Mouse (Mus musculus) neural tube, embryonic 12.5 days (tissue): Measurements from ENCODE around the gene Hoxd1. TPM values are rescaled to one million over a fixed set of nuclear protein-coding genes. Genes with fewer than 3 reads are reported as not detected.
A peak's percentile ranks its signal among the peaks of the same experiment; 100 is the strongest.

Source experiments
- ATAC-seq: fragments of 200-750 bp; cut with Nextera tagmentation; 2 replicates; pipeline ENCODE4 v1.8.0; 2017; ENCODE audit warnings: low read depth, mild to moderate bottlenecking, moderate TSS enrichment, moderate library complexity; ENCODE audit not compliant: low FRiP score
- H3K27ac ChIP-seq: fragments of 300-500 bp; sonication (generic); 2 replicates; pipeline ENCODE4 v1.5.1; 2016
- H3K27me3 ChIP-seq: fragments of 300-500 bp; sonication (generic); replicated peaks from 2 replicates; pipeline ENCODE4 v1.6.1; 2016; ENCODE audit warnings: mild to moderate bottlenecking
- H3K36me3 ChIP-seq: fragments of 300-500 bp; sonication (generic); 2 replicates; pipeline ENCODE4 v1.6.1; 2016; ENCODE audit warnings: mild to moderate bottlenecking
- H3K4me1 ChIP-seq: fragments of 300-500 bp; sonication (generic); 2 replicates; pipeline ENCODE4 v1.6.1; 2016
- H3K4me2 ChIP-seq: fragments of 300-500 bp; sonication (generic); replicated peaks from 2 replicates; pipeline ENCODE4 v1.6.1; 2016; ENCODE audit warnings: mild to moderate bottlenecking
- H3K4me3 ChIP-seq: fragments of 300-500 bp; sonication (generic); 2 replicates; pipeline ENCODE4 v1.5.1; 2016
- H3K9ac ChIP-seq: fragments of 300-500 bp; sonication (generic); 2 replicates; pipeline ENCODE4 v1.6.1; 2016; ENCODE audit warnings: mild to moderate bottlenecking
- H3K9me3 ChIP-seq: fragments of 300-500 bp; sonication (generic); 2 replicates; pipeline ENCODE4 v1.6.1; 2016; ENCODE audit warnings: mild to moderate bottlenecking
- WGBS: fragments of 180-500 bp; shearing (Covaris S2); methylation state at CpG from one replicate; pipeline ENCODE4 v1.1.7; 2016; 5-methylcytosine and 5-hydroxymethylcytosine counted together
- polyA plus RNA-seq: library from polyadenylated mRNA; unstranded; fragments of >200 nt; fragmentation: Nextera tagmentation; extraction: Ambion mirVana; gene quantifications from 2 replicates; pipeline ENCODE4 v1.2.1, GENCODE M21; 2016

Hoxd1 gene
- polyA plus RNA-seq, 1 experiment from 2014 or later = 6.8 TPM

DNA sequence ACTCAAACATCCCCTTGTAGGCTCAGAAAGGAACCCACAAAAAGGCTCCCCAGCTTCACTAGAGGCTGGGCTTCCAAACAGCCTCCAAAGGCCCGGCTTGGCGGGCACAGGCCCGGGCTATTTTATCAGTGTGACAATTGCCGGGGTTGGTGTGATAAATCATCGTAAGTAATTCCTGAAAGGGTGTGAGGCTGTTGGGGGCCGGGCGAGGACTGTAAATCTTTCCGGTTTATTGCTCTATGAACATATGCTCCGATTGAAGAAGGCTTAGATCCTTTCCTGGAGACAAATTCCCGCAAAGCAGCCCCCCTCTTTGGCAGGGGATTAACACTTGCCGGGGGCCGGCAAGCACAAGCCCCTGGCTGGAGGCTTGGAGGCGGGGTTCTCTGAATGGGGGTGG, 28.3 kb upstream of the Hoxd1 start:
- peak overlapping the region; percentile 99 for H3K27ac ChIP-seq
- H3K27me3 ChIP-seq = no peaks in the 10 kb centered on the region
- H3K4me2 ChIP-seq = peak overlapping the region; percentile 96
- peak; percentile 55 for ATAC-seq
- peak overlapping the region; percentile 92 for H3K9ac ChIP-seq
- peaks cover 18% of the 10 kb centered on the region for H3K36me3 ChIP-seq
- WGBS = 2% methylated on average over 13 of the region's 13 CpGs
- peaks cover 90% of the 10 kb centered on the region for H3K4me1 ChIP-seq
- no peaks in the 10 kb centered on the region for H3K9me3 ChIP-seq
- peak overlapping the region; percentile 47 for H3K4me3 ChIP-seq

DNA sequence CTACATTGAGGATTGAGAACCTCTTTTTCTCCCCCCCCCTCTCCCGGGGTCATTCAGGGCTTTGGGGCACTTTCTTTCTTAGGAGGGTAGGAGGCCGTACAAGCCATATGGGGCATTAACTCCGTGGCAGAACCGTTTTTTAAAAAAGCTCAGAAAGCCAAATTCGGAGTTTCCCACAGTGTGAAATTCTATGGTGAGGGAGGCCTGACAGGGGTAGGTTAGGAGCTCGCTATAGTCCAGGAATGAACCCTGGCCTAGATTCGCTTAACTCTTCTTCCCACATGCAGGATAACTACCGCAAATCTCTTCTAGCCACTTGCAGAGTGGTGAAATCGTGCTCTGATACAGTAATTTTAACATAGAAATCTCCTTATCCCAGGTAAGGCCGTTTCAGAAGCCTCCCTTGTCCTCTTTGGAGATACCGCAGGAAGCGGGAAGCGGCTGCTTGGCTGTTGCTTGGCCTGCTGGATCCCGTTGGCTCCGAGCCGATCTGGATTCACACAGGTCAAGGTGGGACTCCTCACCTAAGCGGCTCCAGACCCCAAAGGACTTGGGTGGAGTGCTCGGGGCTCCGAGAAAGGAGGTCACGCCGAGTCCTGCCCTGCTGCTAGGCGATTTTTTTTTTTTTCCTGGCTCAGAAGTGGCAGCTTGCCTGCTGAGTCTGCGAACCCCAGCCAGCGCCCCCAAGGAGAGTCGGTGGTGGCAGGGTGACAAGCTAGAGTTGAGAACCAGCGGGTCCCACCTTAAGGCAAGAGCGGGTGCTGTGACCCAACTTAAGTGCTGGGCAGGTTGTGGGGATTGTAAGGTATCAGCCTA, 27.6 kb upstream of the Hoxd1 start:
- H3K27ac ChIP-seq = peak overlapping the region; percentile 99
- H3K4me1 ChIP-seq = peaks cover 92% of the 10 kb centered on the region
- peak overlapping the region; percentile 92 for H3K9ac ChIP-seq
- no peaks in the 10 kb centered on the region for H3K27me3 ChIP-seq
- WGBS = 3% methylated on average over 27 of the region's 27 CpGs
- H3K9me3 ChIP-seq = no peaks in the 10 kb centered on the region
- H3K36me3 ChIP-seq = peaks cover 18% of the 10 kb centered on the region
- H3K4me3 ChIP-seq = peak overlapping the region; percentile 47
- H3K4me2 ChIP-seq = peak overlapping the region; percentile 96
- no peak for ATAC-seq

DNA sequence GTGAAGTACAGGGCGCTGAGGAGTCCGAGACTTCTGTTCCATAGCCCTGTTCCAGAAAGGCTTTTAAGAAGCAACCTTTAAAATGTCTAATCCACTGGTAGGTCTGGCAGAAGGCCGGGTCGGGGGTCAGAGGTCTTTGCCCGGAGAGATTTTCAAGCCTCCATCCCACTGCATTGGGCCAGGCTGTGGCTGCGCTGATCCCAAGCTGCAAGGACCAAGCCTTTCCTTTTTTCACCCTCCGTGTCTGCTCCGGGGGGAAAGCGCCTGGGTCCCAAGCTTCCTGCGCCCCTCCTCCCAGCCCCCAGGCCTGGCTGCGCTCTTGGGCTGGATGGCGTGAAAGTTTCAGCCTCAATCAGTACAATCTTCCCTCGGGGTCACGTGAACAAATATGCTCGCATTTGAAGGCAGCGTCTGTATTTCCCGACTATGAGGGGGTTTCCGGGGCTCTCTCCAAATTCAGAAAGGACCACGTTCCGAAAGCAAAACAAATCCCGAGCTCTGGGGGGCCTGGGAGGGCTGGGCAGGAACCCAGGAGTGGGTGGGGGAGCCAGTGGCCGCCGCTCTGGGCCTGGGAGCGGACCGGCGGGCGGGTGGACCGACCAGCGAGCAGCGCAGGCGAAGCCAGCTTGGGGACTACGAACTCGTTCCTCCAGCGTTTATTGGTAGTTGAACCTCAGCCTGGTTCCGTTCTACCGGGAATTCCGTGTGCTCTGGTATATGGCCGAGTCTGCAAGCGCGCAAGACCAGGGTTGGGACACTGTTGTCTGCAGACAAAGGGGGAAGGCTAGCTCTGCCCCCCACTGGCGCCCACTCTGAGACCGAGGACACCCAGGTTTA, 26.7 kb upstream of the Hoxd1 start:
- Histone ChIP-seq H3K36me3 (peaks cover 18% of the 10 kb centered on the region), H3K9me3 (no peaks in the 10 kb centered on the region), H3K27me3 (no peaks in the 10 kb centered on the region), H3K4me3 (peak overlapping the region; percentile 47), H3K9ac (peak overlapping the region; percentile 92), H3K27ac (peak overlapping the region; percentile 99), H3K4me2 (peak overlapping the region; percentile 96), H3K4me1 (peaks cover 92% of the 10 kb centered on the region)
- under 1% methylated on average over 42 of the region's 42 CpGs for WGBS
- ATAC-seq = no peak

DNA sequence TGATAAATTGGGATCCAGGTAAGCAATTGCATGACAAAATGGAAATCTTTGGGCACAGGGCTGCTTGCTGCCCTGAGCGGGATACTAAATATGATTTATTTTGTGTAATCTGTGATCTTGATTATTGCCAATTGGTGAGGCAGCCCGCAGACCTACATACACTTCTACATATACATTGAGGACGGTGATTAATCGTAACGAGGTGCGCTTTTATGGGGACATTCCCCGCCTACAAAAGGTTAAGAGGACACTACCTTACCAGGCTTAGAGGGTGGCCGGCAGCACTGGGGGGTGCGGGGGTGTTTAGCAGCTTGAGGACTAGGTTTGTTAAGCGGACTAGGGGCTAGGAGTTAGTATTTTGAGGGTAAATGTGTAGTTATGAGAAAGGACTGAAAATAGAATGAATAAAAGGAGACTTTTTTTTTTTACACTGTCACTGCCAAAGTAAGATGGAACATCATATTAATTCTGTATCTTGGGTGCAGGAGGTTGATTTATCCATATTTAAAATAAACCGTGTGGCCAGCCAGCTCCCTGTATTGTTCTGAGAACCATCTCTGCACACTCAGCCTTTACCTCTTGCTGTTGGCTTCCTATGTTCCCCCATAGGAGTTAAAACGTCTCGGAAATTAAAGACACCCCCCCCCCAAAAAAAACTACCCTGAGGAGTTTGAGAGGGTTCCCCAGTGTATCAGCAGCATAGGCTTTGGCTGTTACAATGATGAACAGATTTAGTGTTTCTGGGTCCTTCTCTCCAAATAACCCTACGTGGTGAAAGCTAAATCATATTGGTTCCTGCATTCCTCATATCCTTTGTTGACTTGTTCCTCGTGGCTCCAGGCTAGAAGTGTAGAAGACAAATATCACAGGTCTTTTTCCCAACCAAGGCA, 25.8 kb upstream of the Hoxd1 start:
- Histone ChIP-seq H3K4me3 (peak overlapping the region; percentile 47), H3K27ac (peak overlapping the region; percentile 99), H3K4me2 (peak overlapping the region; percentile 96), H3K9ac (peak overlapping the region; percentile 92), H3K36me3 (peaks cover 16% of the 10 kb centered on the region), H3K4me1 (peaks cover 93% of the 10 kb centered on the region), H3K9me3 (no peaks in the 10 kb centered on the region), H3K27me3 (no peaks in the 10 kb centered on the region)
- ATAC-seq = no peak
- WGBS = 3% methylated on average over 15 of the region's 15 CpGs

DNA sequence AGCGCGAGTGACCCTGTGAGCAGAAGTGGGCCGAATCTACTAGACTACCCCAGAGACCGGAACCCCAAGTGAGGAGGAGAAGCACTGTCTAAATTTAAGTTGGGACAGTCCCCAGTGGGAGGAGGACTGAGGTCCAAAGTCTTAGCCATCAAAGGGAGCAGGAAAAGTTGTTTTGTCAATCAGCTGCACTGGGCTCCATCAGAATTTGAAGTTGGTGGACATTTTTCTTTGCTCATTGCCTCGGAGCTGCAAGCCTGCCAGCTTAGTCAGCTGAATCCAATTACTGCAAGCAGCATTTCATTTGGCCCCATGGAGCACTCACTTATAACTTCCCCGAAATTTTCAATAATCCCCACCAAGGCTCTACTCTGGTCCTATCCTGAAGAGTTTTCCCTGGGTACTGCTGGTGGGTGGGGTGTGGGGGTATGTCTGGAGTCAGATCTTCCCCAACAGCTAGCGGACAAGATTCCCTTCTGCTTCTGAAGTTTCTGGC, 25.2 kb upstream of the Hoxd1 start:
- no peaks in the 10 kb centered on the region for H3K9me3 ChIP-seq
- peak overlapping the region; percentile 92 for H3K9ac ChIP-seq
- 9% methylated on average over 7 of the region's 7 CpGs for WGBS
- H3K4me3 ChIP-seq = peak overlapping the region; percentile 47
- peaks cover 13% of the 10 kb centered on the region; the same call in 1 of the 2 replicates for H3K36me3 ChIP-seq
- peaks cover 87% of the 10 kb centered on the region for H3K4me1 ChIP-seq
- peak overlapping the region; percentile 99 for H3K27ac ChIP-seq
- H3K4me2 ChIP-seq = peak overlapping the region; percentile 96
- no peaks in the 10 kb centered on the region for H3K27me3 ChIP-seq
- no peak for ATAC-seq

DNA sequence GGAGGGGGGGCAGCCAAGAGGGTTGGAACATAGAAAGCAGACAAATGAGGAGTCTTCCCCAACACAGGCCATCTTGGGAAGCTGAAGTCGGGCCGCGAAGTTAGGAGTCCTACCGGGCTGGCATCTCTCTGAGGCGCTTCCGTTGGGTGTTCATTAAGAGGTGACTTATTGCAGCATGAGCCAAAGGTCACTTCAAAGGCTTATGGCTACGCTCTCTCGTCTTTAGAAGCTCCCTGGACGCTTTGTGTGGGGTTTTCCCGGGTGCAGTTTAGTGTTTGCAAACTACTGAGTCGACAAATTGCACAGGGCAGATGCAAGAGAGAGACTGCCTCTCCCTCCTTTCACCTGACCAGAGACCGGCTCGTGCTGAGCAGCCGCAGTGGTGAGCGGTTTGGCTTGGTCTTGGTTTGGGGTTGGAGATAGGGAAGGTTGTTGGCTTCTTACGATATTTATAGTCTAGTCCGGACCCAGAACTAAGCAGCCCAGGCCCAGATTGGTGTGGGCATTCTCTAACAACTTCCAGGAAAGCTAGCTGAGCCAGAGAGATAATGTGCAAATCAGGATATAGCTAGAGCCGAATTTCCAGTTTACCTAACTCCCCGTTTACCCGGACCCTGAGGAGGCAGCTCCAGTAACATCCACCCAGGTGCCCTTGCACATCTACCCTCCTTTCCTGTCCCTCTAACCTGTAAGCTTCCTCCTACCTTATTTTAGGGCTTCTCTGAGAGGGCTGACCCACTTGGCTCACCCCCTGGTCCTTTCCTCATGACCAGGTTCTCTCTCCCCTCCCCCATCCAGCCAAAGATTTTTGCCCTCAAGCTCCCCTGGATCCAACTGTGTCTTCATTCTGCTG, 23.9 kb upstream of the Hoxd1 start:
- H3K9me3 ChIP-seq = no peaks in the 10 kb centered on the region
- peak overlapping the region; percentile 92 for H3K9ac ChIP-seq
- H3K27me3 ChIP-seq = no peaks in the 10 kb centered on the region
- H3K4me3 ChIP-seq = peak overlapping the region; percentile 47
- H3K27ac ChIP-seq = peak overlapping the region; percentile 99
- H3K36me3 ChIP-seq = peaks cover 13% of the 10 kb centered on the region; the same call in 1 of the 2 replicates
- peak overlapping the region; percentile 96 for H3K4me2 ChIP-seq
- ATAC-seq = no peak; the same call in 1 of the 2 replicates
- peaks cover 83% of the 10 kb centered on the region for H3K4me1 ChIP-seq
- under 1% methylated on average over 20 of the region's 20 CpGs for WGBS

DNA sequence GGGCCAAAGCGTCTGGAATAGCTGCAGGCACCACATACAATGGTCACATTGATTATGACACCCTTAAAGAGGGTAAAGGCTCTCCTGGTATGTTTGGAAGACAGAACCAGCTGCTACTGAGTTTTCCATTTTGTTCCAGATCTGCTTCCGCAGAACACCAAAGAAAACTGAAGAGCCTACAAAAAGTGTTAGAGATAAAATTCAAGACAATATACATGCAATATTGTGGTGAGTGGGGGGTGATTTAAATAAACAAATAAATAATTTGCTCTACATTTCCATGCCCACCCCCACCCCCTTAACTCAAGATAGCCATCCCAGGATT, 23.3 kb upstream of the Hoxd1 start:
- H3K4me2 ChIP-seq = peak overlapping the region; percentile 96
- 1% methylated on average over 2 of the region's 2 CpGs for WGBS
- H3K36me3 ChIP-seq = peaks cover 19% of the 10 kb centered on the region; the same call in 1 of the 2 replicates
- H3K4me3 ChIP-seq = peak overlapping the region; percentile 47
- no peak for ATAC-seq
- H3K27me3 ChIP-seq = no peaks in the 10 kb centered on the region
- no peaks in the 10 kb centered on the region for H3K9me3 ChIP-seq
- H3K4me1 ChIP-seq = peaks cover 83% of the 10 kb centered on the region
- peak overlapping the region; percentile 92 for H3K9ac ChIP-seq
- H3K27ac ChIP-seq = peak overlapping the region; percentile 99

DNA sequence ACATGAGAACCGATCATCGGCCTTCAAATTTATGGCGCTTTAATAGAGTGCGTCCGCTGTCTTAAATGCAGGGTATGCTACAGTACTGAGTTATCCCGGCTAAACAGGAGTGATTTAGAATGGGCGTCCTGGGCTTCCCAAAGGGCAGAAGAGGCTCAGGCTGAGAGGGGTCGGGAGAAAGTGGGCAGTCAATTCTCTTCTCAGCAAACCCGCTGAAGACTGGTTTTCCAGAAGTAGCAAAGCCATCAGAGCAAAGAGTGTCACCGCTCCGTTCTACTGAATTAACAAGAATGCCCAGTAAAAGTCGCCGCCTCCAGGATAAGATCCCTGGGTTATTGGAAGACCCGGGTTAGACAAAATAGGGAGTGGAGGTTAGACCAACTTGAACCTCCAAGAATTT, 22.9 kb upstream of the Hoxd1 start:
- peak overlapping the region; percentile 47 for H3K4me3 ChIP-seq
- WGBS = 2% methylated on average over 14 of the region's 14 CpGs
- peak overlapping the region; percentile 92 for H3K9ac ChIP-seq
- H3K27ac ChIP-seq = peak overlapping the region; percentile 99
- H3K4me2 ChIP-seq = peak overlapping the region; percentile 96
- ATAC-seq = 0 out of 2 replicates have a peak, but pooled peaks have one; percentile 5
- H3K27me3 ChIP-seq = no peaks in the 10 kb centered on the region
- peaks cover 84% of the 10 kb centered on the region for H3K4me1 ChIP-seq
- peaks cover 21% of the 10 kb centered on the region; the same call in 1 of the 2 replicates for H3K36me3 ChIP-seq
- H3K9me3 ChIP-seq = no peaks in the 10 kb centered on the region

DNA sequence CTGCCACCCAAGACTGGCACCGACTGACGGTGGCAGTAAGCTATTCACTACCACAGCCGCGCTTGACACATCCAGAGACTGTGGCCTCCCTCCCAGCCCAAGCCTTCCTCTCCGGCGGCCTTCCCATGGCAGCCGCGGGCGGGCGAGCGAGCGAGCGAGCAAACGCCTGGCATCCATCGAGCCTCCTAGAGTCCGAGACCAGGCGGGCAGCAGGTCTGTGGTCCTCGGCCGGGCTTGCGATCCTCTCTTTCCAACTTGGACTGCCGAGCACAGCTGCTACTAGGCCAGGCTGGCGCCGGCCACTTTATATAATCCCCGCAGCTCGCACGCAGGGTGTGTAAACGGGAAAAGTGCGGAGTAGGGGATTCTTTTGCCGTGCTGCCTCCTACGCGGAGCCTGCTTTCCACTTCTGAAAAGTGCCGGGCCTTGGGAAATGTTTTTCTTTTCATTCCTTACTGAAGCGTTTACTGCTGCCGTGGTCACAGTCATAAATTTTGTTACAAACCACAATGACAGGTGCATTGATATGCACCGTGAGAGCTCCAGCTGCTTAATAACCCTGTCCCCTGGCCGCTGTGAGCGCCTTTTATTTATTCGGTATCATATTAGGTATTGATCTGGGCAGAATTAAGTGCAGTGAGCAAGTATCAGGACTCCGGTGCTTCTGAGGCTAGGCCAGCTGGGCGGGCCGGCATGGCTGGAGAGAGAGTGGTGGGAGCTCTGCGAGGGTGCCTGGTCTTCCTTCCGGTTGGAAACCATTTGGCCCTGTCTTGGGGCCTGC, 22.3 kb upstream of the Hoxd1 start:
- peak overlapping the region; percentile 47 for H3K4me3 ChIP-seq
- peak overlapping the region; percentile 92 for H3K9ac ChIP-seq
- H3K4me1 ChIP-seq = peaks cover 84% of the 10 kb centered on the region
- H3K27me3 ChIP-seq = no peaks in the 10 kb centered on the region
- H3K4me2 ChIP-seq = peak overlapping the region; percentile 96
- H3K9me3 ChIP-seq = no peaks in the 10 kb centered on the region
- H3K27ac ChIP-seq = peak overlapping the region; percentile 99
- ATAC-seq = peak; percentile 48
- H3K36me3 ChIP-seq = peaks cover 21% of the 10 kb centered on the region; the same call in 1 of the 2 replicates
- WGBS = under 1% methylated on average over 43 of the region's 43 CpGs

DNA sequence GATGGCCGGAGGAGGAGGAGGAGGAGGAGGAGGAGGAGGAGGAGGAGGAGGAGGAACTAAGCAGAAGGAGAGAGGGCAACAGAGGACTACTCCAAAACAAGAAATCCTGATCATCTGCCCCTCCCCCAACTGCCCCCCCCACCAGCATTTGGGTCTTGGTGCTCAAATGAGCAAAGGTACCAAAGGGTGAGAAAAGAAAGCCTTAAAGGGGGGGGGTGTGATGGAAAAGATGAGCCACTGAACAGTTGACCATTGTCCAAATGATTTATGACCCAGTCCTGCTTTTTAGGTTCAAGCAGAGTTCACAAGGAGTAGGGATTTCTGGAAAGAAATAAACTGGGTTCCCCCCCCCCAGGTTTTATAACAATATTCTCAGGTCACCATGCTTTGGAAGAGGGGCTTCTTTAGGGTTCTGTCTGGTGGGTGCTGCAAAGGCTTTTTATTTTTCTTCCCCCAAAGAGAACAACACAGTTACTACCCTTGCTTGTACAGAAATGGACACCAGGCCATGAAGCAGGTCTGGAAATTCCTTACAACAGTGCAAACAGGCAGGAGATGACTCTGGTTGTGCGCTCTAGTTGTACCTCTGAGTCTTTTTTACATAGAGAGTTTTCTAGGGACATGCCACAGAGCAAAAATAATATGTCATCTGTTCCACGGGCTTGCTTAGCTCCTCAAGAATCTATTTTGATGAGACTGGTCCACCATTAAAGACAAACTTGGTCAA, 21.4 kb upstream of the Hoxd1 start:
- H3K9me3 ChIP-seq = no peaks in the 10 kb centered on the region
- H3K9ac ChIP-seq = peak overlapping the region; percentile 92; the same call in 1 of the 2 replicates
- peak overlapping the region; percentile 47; the same call in 1 of the 2 replicates for H3K4me3 ChIP-seq
- H3K4me1 ChIP-seq = peaks cover 84% of the 10 kb centered on the region
- H3K27ac ChIP-seq = peak overlapping the region; percentile 99
- H3K27me3 ChIP-seq = no peaks in the 10 kb centered on the region
- WGBS = 15% methylated on average over 2 of the region's 3 CpGs
- peaks cover 15% of the 10 kb centered on the region for H3K36me3 ChIP-seq
- ATAC-seq = 0 out of 2 replicates have a peak, but pooled peaks have one; percentile 0
- peak overlapping the region; percentile 96 for H3K4me2 ChIP-seq
